Mouse (Mus musculus) right cerebral cortex, postnatal 36 days (tissue): ENCODE measurements at regions not wholly inside any gene's neighbourhood (a gene's known extent, or its start where the extent isn't known, plus 50 kb on each side); places are given as distances from the start of the nearest gene placed in this dataset.

ENCODE experiments used
- DNase-seq, 2 experiments: peaks; one replicate each; pipeline ENCODE4 v3.0.0; 2022; ENCODE audit warnings: low spot score in 2 of 2, mixed read lengths in 1 of 2

GRCm38 (mm10) chr6:51701253-51702020 lies 177.7 kb downstream of the Snx10 start:
- DNase-seq, result no peak

GRCm38 (mm10) chr6:51702456-51703171 lies 178.9 kb downstream of the Snx10 start:
- DNase-seq, result no peak

- no peak for DNase-seq
These were observed 184.3 kb downstream of the Snx10 start for GRCm38 (mm10) chr6:51708011-51708410.

GRCm38 (mm10) chr6:51708668-51709339 lies 185.1 kb downstream of the Snx10 start:
- no peak for DNase-seq

- DNase-seq, result no peak
These were observed 185.8 kb downstream of the Snx10 start for GRCm38 (mm10) chr6:51709340-51710067.

GRCm38 (mm10) chr6:51710153-51710552 lies 186.5 kb downstream of the Snx10 start:
- DNase-seq, result no peak

GRCm38 (mm10) chr6:51710926-51711615 lies 187.4 kb downstream of the Snx10 start:
- no peak for DNase-seq

- no peak for DNase-seq
These were observed 187.9 kb downstream of the Snx10 start for GRCm38 (mm10) chr6:51711616-51711970.

- DNase-seq, result no peak
These were observed 191.6 kb downstream of the Snx10 start for GRCm38 (mm10) chr6:51715158-51715840.

GRCm38 (mm10) chr6:51717386-51717785 lies 193.7 kb downstream of the Snx10 start:
- no peak for DNase-seq

- no peak for DNase-seq
These were observed 197.0 kb downstream of the Snx10 start for GRCm38 (mm10) chr6:51720705-51721104.

GRCm38 (mm10) chr6:51723053-51723452 lies 199.4 kb downstream of the Snx10 start:
- DNase-seq, result no peak

- no peak for DNase-seq
These were observed 203.5 kb downstream of the Snx10 start for GRCm38 (mm10) chr6:51727191-51727590.

GRCm38 (mm10) chr6:51728816-51729562 lies 205.3 kb downstream of the Snx10 start:
- DNase-seq, result no peak

GRCm38 (mm10) chr6:51730564-51731351 lies 207.1 kb downstream of the Snx10 start:
- no peak for DNase-seq

GRCm38 (mm10) chr6:51732298-51732895 lies 208.7 kb downstream of the Snx10 start:
- no peak for DNase-seq

- no peak for DNase-seq
These were observed 212.3 kb downstream of the Snx10 start for GRCm38 (mm10) chr6:51736051-51736450.

GRCm38 (mm10) chr6:51743105-51743660 lies 219.5 kb downstream of the Snx10 start:
- no peak for DNase-seq

- DNase-seq, result no peak
These were observed 220.9 kb downstream of the Snx10 start for GRCm38 (mm10) chr6:51744607-51745006.
